Mouse (Mus musculus): ENCODE results near the gene Enpp5.

- TF ChIP-seq POLR2A (IDR thresholded peaks at IDR 0.05; ENCODE audit: borderline replicate concordance, control insufficient read depth, low read depth, low read length) (no peak), CTCF (IDR thresholded peaks at IDR 0.05; ENCODE audit: control insufficient read depth, insufficient read depth, low read length) (no peak)
These were observed 21.9 kb downstream of the Enpp5 start for GRCm38 (mm10) chr17:44100486-44100885.

Measured in bone marrow, adult 2 months (tissue).